Mouse (Mus musculus): ENCODE results near the gene Tmem156. TPM values are rescaled to one million over a fixed set of nuclear protein-coding genes. Genes with fewer than 3 reads are reported as not detected.

Gene Tmem156
- polyA plus RNA-seq, 1 experiment from 2014 or later = 1.6 TPM

GRCm38 (mm10) chr5:65019109-65019508, 72.8 kb downstream of the Tmem156 start:
- TF ChIP-seq EP300 (optimal IDR thresholded peaks at IDR 0.05) = no peak
- no peak for TF ChIP-seq CTCF (IDR thresholded peaks at IDR 0.05; ENCODE audit: low read depth)
- Histone ChIP-seq H3K4me1 (replicated peaks; ENCODE audit: control insufficient read depth, insufficient read depth) (no peaks in the 10 kb centered on the region), H3K36me3 (ENCODE audit: control insufficient read depth, insufficient read depth, low read length) (peaks cover 14% of the 10 kb centered on the region), H3K27me3 (ENCODE audit: control insufficient read depth, insufficient read depth, low read length) (no peaks in the 10 kb centered on the region), H3K9me3 (ENCODE audit: control insufficient read depth, low read length) (no peaks in the 10 kb centered on the region), H3K9ac (ENCODE audit: low read length) (no peak overlapping the region), H3K4me3 (ENCODE audit: low read depth, low read length) (no peak overlapping the region), H3K4me2 (replicated peaks; ENCODE audit: low read depth) (no peak overlapping the region), H3K27ac (replicated peaks) (no peak overlapping the region)
- 76% methylated on average over 8 of the region's 8 CpGs for whole genome bisulfite sequencing
- no peak for DNase-seq (ENCODE audit: low spot score)
- no peak for ATAC-seq (ENCODE audit: low FRiP score, low TSS enrichment)

DNA sequence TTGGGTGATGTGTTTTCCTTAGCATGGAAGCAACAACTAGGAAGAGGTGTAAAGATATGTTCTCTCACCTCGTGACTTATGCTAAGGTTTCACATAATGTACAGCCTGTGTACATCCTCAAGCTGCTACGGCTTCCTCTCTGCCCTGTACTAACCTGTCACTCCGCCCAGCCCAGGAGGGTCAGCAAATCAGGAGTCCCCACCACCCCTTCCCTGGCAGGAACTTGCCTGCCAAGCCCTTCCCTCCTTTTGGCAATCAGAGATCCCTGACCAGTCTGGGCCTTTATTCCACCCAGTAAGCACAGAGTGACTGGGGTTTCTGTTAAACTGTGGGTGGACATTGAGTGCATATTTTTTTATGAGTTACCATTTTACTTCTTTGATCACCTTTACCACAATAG, 76.4 kb downstream of the Tmem156 start:
- DNase-seq (ENCODE audit: low spot score) (no peak), ATAC-seq (ENCODE audit: low FRiP score, low TSS enrichment) (no peak)
- WGBS = 83% methylated on average over 3 of the region's 3 CpGs
- no peaks in the 10 kb centered on the region for H3K27me3 ChIP-seq (ENCODE audit: control insufficient read depth, insufficient read depth, low read length)
- no peaks in the 10 kb centered on the region for H3K4me1 ChIP-seq (replicated peaks; ENCODE audit: control insufficient read depth, insufficient read depth)
- no peak for TF ChIP-seq CTCF (IDR thresholded peaks at IDR 0.05; ENCODE audit: low read depth)
- H3K27ac ChIP-seq (replicated peaks) = no peak overlapping the region
- peaks cover 10% of the 10 kb centered on the region for H3K36me3 ChIP-seq (ENCODE audit: control insufficient read depth, insufficient read depth, low read length)
- no peaks in the 10 kb centered on the region for H3K9me3 ChIP-seq (ENCODE audit: control insufficient read depth, low read length)
- H3K4me3 ChIP-seq (ENCODE audit: low read depth, low read length) = no peak overlapping the region
- H3K9ac ChIP-seq (ENCODE audit: low read length) = no peak overlapping the region
- no peak overlapping the region for H3K4me2 ChIP-seq (replicated peaks; ENCODE audit: low read depth)

DNA sequence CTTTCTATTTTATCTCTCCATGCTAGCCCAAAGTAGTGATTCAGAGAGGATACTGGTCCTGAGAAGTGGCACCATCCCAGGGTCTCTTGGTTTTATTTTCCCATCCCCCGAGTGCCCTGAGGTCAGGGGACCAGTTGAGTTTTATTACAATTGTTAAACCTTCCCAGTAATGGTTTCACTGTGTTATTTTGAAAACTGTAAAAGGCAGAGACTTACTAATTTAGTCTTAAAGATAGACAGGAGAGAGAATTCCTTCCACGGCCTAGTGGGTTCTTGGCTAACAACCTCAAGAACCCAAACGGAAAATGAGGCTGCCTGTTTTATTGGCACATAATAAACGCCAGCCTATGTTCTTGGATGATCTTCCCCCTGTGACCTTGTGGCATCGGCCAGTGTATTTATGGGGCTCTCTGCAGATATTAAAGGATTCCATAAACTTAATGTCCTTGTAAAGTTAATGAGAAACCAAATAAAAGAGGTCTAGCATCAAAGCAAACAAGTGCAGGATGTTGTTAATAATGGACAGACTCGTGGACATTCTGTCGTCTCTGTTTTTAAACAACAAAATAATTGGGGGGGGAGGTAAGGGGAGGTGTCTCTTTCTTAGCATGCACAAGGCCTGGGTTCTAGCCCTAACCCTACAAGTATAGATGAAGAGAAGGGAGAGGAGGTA, 79.9 kb downstream of the Tmem156 start:
- no peaks in the 10 kb centered on the region for H3K27me3 ChIP-seq (ENCODE audit: control insufficient read depth, insufficient read depth, low read length)
- H3K4me2 ChIP-seq (replicated peaks; ENCODE audit: low read depth) = no peak overlapping the region
- H3K9ac ChIP-seq (ENCODE audit: low read length) = no peak overlapping the region
- H3K9me3 ChIP-seq (ENCODE audit: control insufficient read depth, low read length) = no peaks in the 10 kb centered on the region
- ATAC-seq (ENCODE audit: low FRiP score, low TSS enrichment) (no peak), DNase-seq (ENCODE audit: low spot score) (no peak)
- TF ChIP-seq CTCF (IDR thresholded peaks at IDR 0.05; ENCODE audit: low read depth) (no peak), EP300 (optimal IDR thresholded peaks at IDR 0.05) (no peak)
- H3K27ac ChIP-seq (replicated peaks) = no peak overlapping the region
- 79% methylated on average over 7 of the region's 7 CpGs for WGBS
- peaks cover 18% of the 10 kb centered on the region for H3K36me3 ChIP-seq (ENCODE audit: control insufficient read depth, insufficient read depth, low read length)
- no peaks in the 10 kb centered on the region for H3K4me1 ChIP-seq (replicated peaks; ENCODE audit: control insufficient read depth, insufficient read depth)
- H3K4me3 ChIP-seq (ENCODE audit: low read depth, low read length) = no peak overlapping the region

DNA sequence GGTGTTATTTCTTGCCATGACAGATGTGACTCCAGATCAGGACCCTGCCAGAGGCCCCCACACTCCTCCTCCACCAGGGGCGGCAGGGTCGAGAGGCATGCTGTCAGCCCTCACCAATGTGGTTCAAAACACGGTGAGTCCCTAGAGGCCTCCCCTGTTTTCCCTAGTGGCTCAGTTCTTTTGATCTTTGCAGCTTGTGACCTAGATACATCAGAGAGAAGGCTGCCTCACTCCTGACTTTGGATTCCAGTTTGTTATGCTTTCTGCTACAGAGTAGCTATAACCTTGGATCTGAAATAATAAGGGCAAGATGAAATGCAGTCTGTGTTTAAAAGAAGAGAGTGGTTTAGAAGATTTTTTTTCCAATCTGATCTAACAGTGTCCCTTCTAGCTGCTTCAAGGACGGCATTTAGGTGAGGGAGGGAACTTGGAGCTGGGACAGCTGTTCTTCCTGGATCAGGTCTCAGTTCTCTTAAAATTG, 85.9 kb downstream of the Tmem156 start:
- TF ChIP-seq EP300 (optimal IDR thresholded peaks at IDR 0.05) (no peak), CTCF (IDR thresholded peaks at IDR 0.05; ENCODE audit: low read depth) (no peak)
- no peaks in the 10 kb centered on the region for H3K9me3 ChIP-seq (ENCODE audit: control insufficient read depth, low read length)
- H3K36me3 ChIP-seq (ENCODE audit: control insufficient read depth, insufficient read depth, low read length) = peaks cover 18% of the 10 kb centered on the region
- H3K9ac ChIP-seq (ENCODE audit: low read length) = no peak overlapping the region
- ATAC-seq (ENCODE audit: low FRiP score, low TSS enrichment) (no peak), DNase-seq (ENCODE audit: low spot score) (no peak)
- no peak overlapping the region for H3K4me2 ChIP-seq (replicated peaks; ENCODE audit: low read depth)
- 51% methylated on average over 4 of the region's 4 CpGs for WGBS
- no peak overlapping the region for H3K4me3 ChIP-seq (ENCODE audit: low read depth, low read length)
- no peaks in the 10 kb centered on the region for H3K27me3 ChIP-seq (ENCODE audit: control insufficient read depth, insufficient read depth, low read length)
- H3K27ac ChIP-seq (replicated peaks) = no peak overlapping the region
- no peaks in the 10 kb centered on the region for H3K4me1 ChIP-seq (replicated peaks; ENCODE audit: control insufficient read depth, insufficient read depth)

DNA sequence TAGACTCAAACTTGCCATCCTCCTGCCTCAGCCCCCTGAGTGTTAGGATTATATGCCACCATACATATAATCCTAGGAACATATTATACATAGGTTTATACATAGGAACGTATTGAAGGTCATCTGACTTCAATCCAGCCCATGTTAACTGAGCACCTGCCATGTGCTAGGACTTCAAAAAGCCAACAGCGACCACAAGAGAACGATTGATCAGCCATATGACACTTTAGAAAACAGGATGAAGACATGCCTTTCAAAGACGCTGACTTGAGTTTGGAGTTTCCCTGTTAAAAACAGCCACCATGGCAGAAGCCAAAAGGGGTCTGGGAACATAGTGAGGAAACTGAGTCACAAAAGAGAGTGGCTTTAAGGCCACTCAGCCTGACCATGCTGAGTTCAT, 86.7 kb downstream of the Tmem156 start:
- no peaks in the 10 kb centered on the region for H3K27me3 ChIP-seq (ENCODE audit: control insufficient read depth, insufficient read depth, low read length)
- H3K36me3 ChIP-seq (ENCODE audit: control insufficient read depth, insufficient read depth, low read length) = peaks cover 14% of the 10 kb centered on the region
- no peak for DNase-seq (ENCODE audit: low spot score)

More for the DNA sequence above, 86.7 kb downstream of the Tmem156 start:
- ATAC-seq (ENCODE audit: low FRiP score, low TSS enrichment) = no peak
- Histone ChIP-seq H3K9ac (ENCODE audit: low read length) (no peak overlapping the region), H3K4me2 (replicated peaks; ENCODE audit: low read depth) (no peak overlapping the region), H3K27ac (replicated peaks) (no peak overlapping the region), H3K4me1 (replicated peaks; ENCODE audit: control insufficient read depth, insufficient read depth) (no peaks in the 10 kb centered on the region), H3K9me3 (ENCODE audit: control insufficient read depth, low read length) (no peaks in the 10 kb centered on the region), H3K4me3 (ENCODE audit: low read depth, low read length) (no peak overlapping the region)
- TF ChIP-seq CTCF (IDR thresholded peaks at IDR 0.05; ENCODE audit: low read depth) = no peak
- no peak for TF ChIP-seq EP300 (optimal IDR thresholded peaks at IDR 0.05)
- 89% methylated on average over 4 of the region's 4 CpGs for WGBS

Other genes starting within 250 kb of the Tmem156 start
- gene Tlr1, start 158.6 kb downstream of the Tmem156 start, polyA plus RNA-seq (2015; fragmentation: Nextera tagmentation; extraction: Ambion mirVana) = 0.97 and 1.3 TPM in 2 replicates
- 0.34 and 0.57 TPM in 2 replicates for gene Tlr6, start 132.0 kb downstream of the Tmem156 start, polyA plus RNA-seq (2015; fragmentation: Nextera tagmentation; extraction: Ambion mirVana)
- gene Fam114a1, start 122.1 kb downstream of the Tmem156 start, polyA plus RNA-seq (2015; fragmentation: Nextera tagmentation; extraction: Ambion mirVana) = 28.1 and 31.0 TPM in 2 replicates
- gene Klhl5, start 15.4 kb upstream of the Tmem156 start, polyA plus RNA-seq (2015; fragmentation: Nextera tagmentation; extraction: Ambion mirVana) = 13.8 and 14.9 TPM in 2 replicates
- gene Wdr19, start 107.6 kb upstream of the Tmem156 start, polyA plus RNA-seq (2015; fragmentation: Nextera tagmentation; extraction: Ambion mirVana) = 2.4 and 2.7 TPM in 2 replicates
- gene Rfc1, start 243.5 kb upstream of the Tmem156 start, polyA plus RNA-seq (2015; fragmentation: Nextera tagmentation; extraction: Ambion mirVana) = 32.5 and 43.7 TPM in 2 replicates

All from stomach, postnatal 0 days (tissue).